Mouse (Mus musculus) brown adipose tissue, adult 24 weeks (tissue): ENCODE data around the gene Art4. TPM values are rescaled to one million over a fixed set of nuclear protein-coding genes. Genes with fewer than 3 reads are reported as not detected.

Source experiments
- H3K27ac ChIP-seq: fragments of 200-500 bp; replicated peaks from 2 replicates; pipeline ENCODE4 v1.5.1; 2012; ENCODE audit warnings: low read depth, mild to moderate bottlenecking, low read length
- H3K4me1 ChIP-seq: fragments of 200-500 bp; 2 replicates; pipeline ENCODE4 v1.6.1; 2012; ENCODE audit warnings: low read length, mixed read lengths; ENCODE audit not compliant: control insufficient read depth, insufficient read depth, insufficient read length
- H3K4me3 ChIP-seq: fragments of 200-500 bp; 2 replicates; pipeline ENCODE4 v1.5.1; 2012; ENCODE audit warnings: low read depth, mild to moderate bottlenecking, low read length, moderate library complexity; ENCODE audit not compliant: insufficient read depth
- polyA plus RNA-seq: library from polyadenylated mRNA; stranded (reverse); fragments of >200 nt; gene quantifications from 2 replicates; pipeline ENCODE4 v1.2.4, GENCODE M21; 2012; ENCODE audit not compliant: missing spikeins, insufficient read depth, insufficient read length

Gene Art4
- polyA plus RNA-seq, 1 experiment, result not detected

GRCm38 (mm10) chr6:136804705-136805408 is 52.7 kb downstream of the Art4 start:
- peaks cover 15% of the 10 kb centered on the region; the same call in 1 of the 2 replicates for H3K4me1 ChIP-seq
- H3K27ac ChIP-seq, result peak overlapping the region; percentile 59
- H3K4me3 ChIP-seq, result peak overlapping the region; percentile 32

- peak within 1 kb of the TSS; percentile 70 for H3K4me3 ChIP-seq
- peaks cover 6% of the 10 kb centered on the region; the same call in 1 of the 2 replicates for H3K4me1 ChIP-seq
- H3K27ac ChIP-seq, result peak within 1 kb of the TSS; percentile 92
Observed at GRCm38 (mm10) chr6:136803739-136804633, 53.5 kb downstream of the Art4 start, which contains the start of gene Hist4h4. TSS of gene Hist4h4 (minus strand) at chr6:136804415.

GRCm38 (mm10) chr6:136803093-136803738 is 54.3 kb downstream of the Art4 start:
- Histone ChIP-seq H3K27ac (no peak overlapping the region), H3K4me1 (peaks cover 3% of the 10 kb centered on the region; the same call in 1 of the 2 replicates), H3K4me3 (peak overlapping the region; percentile 70)

- Histone ChIP-seq H3K4me1 (peaks cover 3% of the 10 kb centered on the region; the same call in 1 of the 2 replicates), H3K4me3 (no peak overlapping the region), H3K27ac (no peak overlapping the region)
Observed at GRCm38 (mm10) chr6:136801274-136801673, 56.3 kb downstream of the Art4 start.

- no peak overlapping the region for H3K27ac ChIP-seq
- H3K4me3 ChIP-seq, result no peak overlapping the region
- peaks cover 3% of the 10 kb centered on the region; the same call in 1 of the 2 replicates for H3K4me1 ChIP-seq
Observed at GRCm38 (mm10) chr6:136800710-136801109, 56.8 kb downstream of the Art4 start.

Other genes starting within 250 kb of the Art4 start
- gene Plbd1, start 195.8 kb downstream of the Art4 start, polyA plus RNA-seq, result 175 and 251 TPM in 2 replicates
- not detected in 2 replicates for gene Gucy2c, start 76.0 kb downstream of the Art4 start, polyA plus RNA-seq
- not detected in 2 replicates for gene Hist4h4, start 53.3 kb downstream of the Art4 start, polyA plus RNA-seq
- 53.0 and 64.2 TPM in 2 replicates for gene H2afj, start 49.5 kb downstream of the Art4 start, polyA plus RNA-seq
- gene BC049715, start 30.1 kb downstream of the Art4 start, polyA plus RNA-seq, result not detected in 2 replicates
- gene Wbp11, start 29.5 kb downstream of the Art4 start, polyA plus RNA-seq, result 21.2 and 23.2 TPM in 2 replicates
- not detected in 2 replicates for gene Smco3, start 22.3 kb downstream of the Art4 start, polyA plus RNA-seq
- 126 and 205 TPM in 2 replicates for gene Mgp, start 18.1 kb upstream of the Art4 start, polyA plus RNA-seq
- not detected in 2 replicates for gene Erp27, start 64.4 kb upstream of the Art4 start, polyA plus RNA-seq
- not detected in 2 replicates for gene Pde6h, start 66.1 kb upstream of the Art4 start, polyA plus RNA-seq
- gene Arhgdib, start 84.2 kb upstream of the Art4 start, polyA plus RNA-seq, result 26.5 and 27.0 TPM in 2 replicates